Mouse (Mus musculus): ENCODE results near the gene Scai. TPM values are rescaled to one million over a fixed set of nuclear protein-coding genes. Genes with fewer than 3 reads are reported as not detected.

Gene Scai
- polyA plus RNA-seq, 1 experiment from 2014 or later, result 16.4 TPM

- Histone ChIP-seq H3K27me3 (no peaks in the 10 kb centered on the region), H3K27ac (no peak overlapping the region), H3K9me3 (no peaks in the 10 kb centered on the region), H3K4me2 (replicated peaks) (no peak overlapping the region), H3K4me3 (no peak overlapping the region), H3K36me3 (peaks cover 83% of the 10 kb centered on the region), H3K4me1 (no peaks in the 10 kb centered on the region), H3K9ac (no peak overlapping the region)
- 94% methylated on average over 1 of the region's 1 CpGs for WGBS
- ATAC-seq (ENCODE audit: low FRiP score, low read depth), result no peak
These were observed 142.0 kb downstream of the Scai start for GRCm38 (mm10) chr2:39048515-39048914.

DNA sequence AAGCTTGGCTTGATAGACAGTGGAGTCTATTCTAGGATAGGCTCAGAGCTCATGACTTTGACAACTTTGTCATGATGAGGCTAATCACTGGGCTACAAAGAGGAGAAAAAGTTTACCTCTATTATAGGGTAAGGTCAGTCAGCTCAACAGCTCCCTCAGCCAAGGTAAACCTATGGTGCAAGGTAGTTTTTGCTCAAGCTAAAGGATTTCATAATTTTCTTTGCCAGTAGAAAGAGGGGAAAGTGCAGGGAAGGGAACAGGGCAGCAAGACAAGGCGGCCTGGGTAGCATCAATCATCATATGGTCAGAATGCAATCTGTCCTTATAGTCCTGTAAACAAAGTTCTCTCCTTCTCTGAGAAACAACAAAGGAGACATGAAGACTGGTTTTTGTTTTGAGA is 150.3 kb downstream of the Scai start:
- Histone ChIP-seq H3K4me2 (replicated peaks) (no peak overlapping the region), H3K9me3 (no peaks in the 10 kb centered on the region), H3K4me3 (no peak overlapping the region), H3K9ac (no peak overlapping the region), H3K36me3 (peaks cover 80% of the 10 kb centered on the region), H3K4me1 (no peaks in the 10 kb centered on the region), H3K27me3 (no peaks in the 10 kb centered on the region), H3K27ac (no peak overlapping the region)
- ATAC-seq (ENCODE audit: low FRiP score, low read depth), result no peak
- 92% methylated on average over 1 of the region's 1 CpGs for WGBS

GRCm38 (mm10) chr2:39031611-39032010 is 158.9 kb downstream of the Scai start:
- no peak overlapping the region for H3K4me2 ChIP-seq (replicated peaks)
- H3K36me3 ChIP-seq, result peaks cover 86% of the 10 kb centered on the region
- no peaks in the 10 kb centered on the region for H3K9me3 ChIP-seq
- no peaks in the 10 kb centered on the region for H3K27me3 ChIP-seq
- ATAC-seq (ENCODE audit: low FRiP score, low read depth), result no peak
- WGBS, result 93% methylated on average over 1 of the region's 1 CpGs
- no peak overlapping the region for H3K9ac ChIP-seq
- no peaks in the 10 kb centered on the region for H3K4me1 ChIP-seq
- H3K27ac ChIP-seq, result no peak overlapping the region
- H3K4me3 ChIP-seq, result no peak overlapping the region

DNA sequence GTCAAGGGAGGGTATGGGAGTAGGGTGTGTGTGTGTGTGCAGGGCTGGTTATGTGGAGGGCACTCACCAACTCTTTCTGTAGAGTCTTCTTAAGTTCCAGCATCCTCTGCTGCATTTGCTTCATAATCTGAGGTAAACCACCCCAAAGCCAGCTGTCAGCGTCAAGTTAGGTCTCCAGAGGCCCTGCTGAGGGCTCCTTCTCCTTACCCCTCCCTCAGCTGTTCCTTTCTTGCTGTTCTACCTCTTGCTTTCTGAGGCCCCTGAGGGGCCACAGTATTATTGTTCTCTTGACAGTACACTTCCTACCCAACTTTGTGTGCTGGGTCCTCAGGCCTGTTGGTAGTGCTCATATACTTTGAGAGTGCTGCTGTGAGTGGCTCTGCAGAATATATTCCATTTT is 170.5 kb downstream of the Scai start:
- Histone ChIP-seq H3K4me2 (replicated peaks) (no peak overlapping the region), H3K4me1 (no peaks in the 10 kb centered on the region), H3K36me3 (peaks cover 94% of the 10 kb centered on the region), H3K27me3 (no peaks in the 10 kb centered on the region), H3K27ac (no peak overlapping the region), H3K9ac (no peak overlapping the region), H3K4me3 (no peak overlapping the region), H3K9me3 (no peaks in the 10 kb centered on the region)
- WGBS, result 77% methylated on average over 1 of the region's 1 CpGs
- ATAC-seq (ENCODE audit: low FRiP score, low read depth), result no peak

DNA sequence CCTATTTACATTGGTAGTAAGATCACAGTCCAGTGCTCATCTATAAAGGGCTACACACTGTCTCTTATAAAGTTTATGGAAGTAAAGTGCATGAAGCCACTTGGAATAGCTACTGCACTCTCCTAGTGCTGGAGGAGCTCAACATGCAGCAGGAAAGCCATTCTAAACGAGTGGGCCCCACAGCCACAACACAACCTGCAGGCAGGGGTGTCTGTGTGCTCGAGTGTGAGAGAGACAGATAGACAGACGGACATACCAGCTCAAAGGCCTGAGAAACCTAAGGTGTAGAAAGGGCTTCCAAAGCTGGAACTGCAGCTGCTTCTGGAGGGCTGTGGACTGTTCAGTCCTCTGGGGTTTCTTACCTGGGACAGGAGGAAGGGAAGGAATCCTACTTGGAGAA is 174.0 kb downstream of the Scai start:
- no peak overlapping the region for H3K9ac ChIP-seq
- ATAC-seq (ENCODE audit: low FRiP score, low read depth), result no peak
- peaks cover 96% of the 10 kb centered on the region for H3K36me3 ChIP-seq
- H3K4me3 ChIP-seq, result no peak overlapping the region
- H3K4me2 ChIP-seq (replicated peaks), result no peak overlapping the region
- no peaks in the 10 kb centered on the region for H3K9me3 ChIP-seq
- H3K27me3 ChIP-seq, result no peaks in the 10 kb centered on the region
- H3K27ac ChIP-seq, result no peak overlapping the region
- 72% methylated on average over 3 of the region's 3 CpGs for WGBS
- H3K4me1 ChIP-seq, result no peaks in the 10 kb centered on the region

Other genes with a start within 250 kb of the Scai start
- gene Wdr38, start 193.3 kb downstream of the Scai start, polyA plus RNA-seq (2015; fragmentation: Nextera tagmentation; extraction: Ambion mirVana), result 1.8 and 1.9 TPM in 2 replicates
- gene Arpc5l, start 185.4 kb downstream of the Scai start, polyA plus RNA-seq (2015; fragmentation: Nextera tagmentation; extraction: Ambion mirVana), result 111 and 115 TPM in 2 replicates
- 945 and 972 TPM in 2 replicates for gene Rpl35, start 185.1 kb downstream of the Scai start, polyA plus RNA-seq (2015; fragmentation: Nextera tagmentation; extraction: Ambion mirVana)
- gene Golga1, start 125.2 kb downstream of the Scai start, polyA plus RNA-seq (2015; fragmentation: Nextera tagmentation; extraction: Ambion mirVana), result 29.2 and 31.0 TPM in 2 replicates
- gene Ppp6c, start 35.7 kb upstream of the Scai start, polyA plus RNA-seq (2015; fragmentation: Nextera tagmentation; extraction: Ambion mirVana), result 74.8 and 75.1 TPM in 2 replicates

All from limb, embryonic 13.5 days (tissue).